Mouse (Mus musculus): Measurements from ENCODE around the gene Nrgn. TPM values are rescaled to one million over a fixed set of nuclear protein-coding genes. Genes with fewer than 3 reads are reported as not detected.

The Nrgn gene
- polyA plus RNA-seq, 1 experiment from 2014 or later: 8.8 TPM

DNA sequence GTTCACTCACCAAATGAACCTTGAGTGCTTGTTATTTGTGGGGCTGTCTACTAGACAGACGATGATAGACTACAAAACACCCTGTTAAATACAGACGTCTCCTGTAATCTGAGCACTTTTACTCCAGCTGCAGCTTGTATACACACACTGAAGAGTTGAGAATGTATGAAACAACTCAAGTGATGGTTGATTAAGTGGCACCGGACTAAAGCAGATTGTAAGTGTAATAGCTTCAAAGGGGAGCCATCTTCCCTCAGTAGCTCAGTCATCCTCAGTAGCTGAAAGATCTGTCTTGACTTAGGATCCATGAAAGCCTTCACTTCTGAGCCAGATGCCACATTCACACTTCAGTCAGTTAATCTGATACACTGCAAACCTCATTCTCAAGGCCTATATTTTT is 56.9 kb downstream of the Nrgn start:
- no peaks in the 10 kb centered on the region for H3K27me3 ChIP-seq
- no peak overlapping the region for H3K9ac ChIP-seq
- ATAC-seq (ENCODE audit: low read depth) (no peak), DNase-seq (no peak)
- no peak overlapping the region for H3K27ac ChIP-seq
- no peak overlapping the region for H3K4me2 ChIP-seq
- no peaks in the 10 kb centered on the region for H3K9me3 ChIP-seq (replicated peaks)
- peaks cover 1% of the 10 kb centered on the region; the same call in 1 of the 2 replicates for H3K4me1 ChIP-seq (replicated peaks)
- H3K4me3 ChIP-seq (replicated peaks): no peak overlapping the region
- H3K36me3 ChIP-seq: peaks cover 5% of the 10 kb centered on the region; the same call in 1 of the 2 replicates
- WGBS (ENCODE audit: insufficient replicate concordance): 73% methylated on average over 3 of the region's 3 CpGs

Other genes with a start within 250 kb of the Nrgn start
- gene Ccdc15, start 204.5 kb downstream of the Nrgn start, polyA plus RNA-seq (2015; fragmentation: Nextera tagmentation; extraction: Ambion mirVana): 5.2 and 6.2 TPM in 2 replicates
- 0.06 TPM in 1 of 2 replicates, not detected in the other for gene Hepacam, start 185.6 kb downstream of the Nrgn start, polyA plus RNA-seq (2015; fragmentation: Nextera tagmentation; extraction: Ambion mirVana)
- 2.0 and 2.5 TPM in 2 replicates for gene Robo4, start 151.0 kb downstream of the Nrgn start, polyA plus RNA-seq (2015; fragmentation: Nextera tagmentation; extraction: Ambion mirVana)
- 0.12 and 0.13 TPM in 2 replicates for gene Robo3, start 119.7 kb downstream of the Nrgn start, polyA plus RNA-seq (2015; fragmentation: Nextera tagmentation; extraction: Ambion mirVana)
- 5.4 and 6.6 TPM in 2 replicates for gene Msantd2, start 63.6 kb downstream of the Nrgn start, polyA plus RNA-seq (2015; fragmentation: Nextera tagmentation; extraction: Ambion mirVana)
- 15.6 and 17.2 TPM in 2 replicates for gene Esam, start 24.8 kb downstream of the Nrgn start, polyA plus RNA-seq (2015; fragmentation: Nextera tagmentation; extraction: Ambion mirVana)
- gene Vsig2, start 13.6 kb downstream of the Nrgn start, polyA plus RNA-seq (2015; fragmentation: Nextera tagmentation; extraction: Ambion mirVana): 0.15 and 0.60 TPM in 2 replicates
- 4.3 and 5.5 TPM in 2 replicates for gene Siae, start 2.8 kb upstream of the Nrgn start, polyA plus RNA-seq (2015; fragmentation: Nextera tagmentation; extraction: Ambion mirVana)
- 2.4 and 2.8 TPM in 2 replicates for gene Spa17, start 60.8 kb upstream of the Nrgn start, polyA plus RNA-seq (2015; fragmentation: Nextera tagmentation; extraction: Ambion mirVana)
- 65.9 and 72.0 TPM in 2 replicates for gene Tbrg1, start 104.4 kb upstream of the Nrgn start, polyA plus RNA-seq (2015; fragmentation: Nextera tagmentation; extraction: Ambion mirVana)
- not detected in 2 replicates for gene Panx3, start 116.3 kb upstream of the Nrgn start, polyA plus RNA-seq (2015; fragmentation: Nextera tagmentation; extraction: Ambion mirVana)
- gene Olfr160, start 163.3 kb upstream of the Nrgn start, polyA plus RNA-seq (2015; fragmentation: Nextera tagmentation; extraction: Ambion mirVana): not detected in 2 replicates
- not detected in 2 replicates for gene Olfr874, start 192.2 kb upstream of the Nrgn start, polyA plus RNA-seq (2015; fragmentation: Nextera tagmentation; extraction: Ambion mirVana)
- not detected in 2 replicates for gene Olfr875, start 219.0 kb upstream of the Nrgn start, polyA plus RNA-seq (2015; fragmentation: Nextera tagmentation; extraction: Ambion mirVana)